Mouse (Mus musculus) heart, postnatal 0 days (tissue): ENCODE data around the gene Fam114a1.

Experiments
- CTCF ChIP-seq: IDR thresholded peaks from 2 replicates; pipeline ENCODE4 v1.5.1; 2016; ENCODE audit warnings: antibody characterized with exemption, control low read depth, low read depth
- EP300 ChIP-seq: IDR thresholded peaks from 2 replicates; pipeline ENCODE4 v1.6.1; 2016; ENCODE audit warnings: antibody characterized with exemption, low read depth

DNA sequence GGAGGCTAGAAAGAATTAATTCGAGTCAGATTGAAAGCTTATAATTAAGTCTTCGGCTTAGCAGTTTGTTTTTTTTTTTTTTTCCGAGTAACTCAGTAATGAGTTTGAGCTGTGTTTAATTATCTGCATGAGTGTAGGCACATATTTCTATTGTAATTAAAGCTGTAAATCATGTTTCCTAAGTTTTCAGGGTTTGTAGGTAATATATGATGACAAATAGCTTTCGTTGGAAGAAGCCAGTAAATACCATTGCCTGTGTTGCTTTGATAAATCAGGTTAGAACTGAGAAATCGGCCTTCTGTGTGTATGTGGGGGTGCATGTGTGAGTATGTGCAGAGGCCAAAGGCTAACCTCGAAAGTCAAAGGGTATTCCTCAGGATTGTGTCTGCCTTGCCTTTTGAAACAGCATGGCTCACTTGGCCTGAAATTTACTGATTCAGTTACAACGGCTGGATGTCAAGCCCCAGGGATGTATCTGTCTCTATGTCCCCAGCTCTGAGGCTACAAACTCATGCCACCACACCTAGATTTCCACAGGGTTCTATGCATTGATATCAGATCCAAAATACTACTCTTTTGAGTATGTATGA is 34.2 kb downstream of the Fam114a1 start:
- TF ChIP-seq EP300 = no peak
- no peak for TF ChIP-seq CTCF
